Mouse (Mus musculus): ENCODE data around the gene Apof.

Gene Apof

DNA sequence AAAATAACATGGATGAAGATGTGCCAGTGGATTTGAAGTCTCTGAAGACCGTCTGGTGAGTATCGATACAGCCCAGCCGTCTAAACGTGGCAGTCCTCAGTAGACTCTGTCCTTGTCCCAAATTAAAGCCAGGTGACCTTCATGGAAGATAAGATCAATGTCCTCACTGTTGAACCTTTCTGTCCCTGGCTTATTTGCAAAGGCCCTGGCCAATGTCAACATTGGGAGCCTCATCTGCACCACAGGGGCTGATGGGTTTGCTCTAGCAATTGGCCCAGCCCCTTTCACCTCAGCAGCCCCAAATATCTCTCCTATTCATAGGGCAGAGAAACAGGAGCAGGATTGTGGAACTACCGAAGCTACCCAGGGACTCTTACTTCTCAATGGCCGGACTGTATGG lies at the start of gene Apof:
Gene Apof (plus strand): TSS at position 301 of the 400 bp plus-strand sequence.
- DNase-seq (ENCODE audit: low spot score in 2 of 2), result no peak

- DNase-seq (ENCODE audit: low spot score in 2 of 2), result no peak
These were observed 46.8 kb upstream of the Apof start for GRCm38 (mm10) chr10:128221533-128222286.

DNA sequence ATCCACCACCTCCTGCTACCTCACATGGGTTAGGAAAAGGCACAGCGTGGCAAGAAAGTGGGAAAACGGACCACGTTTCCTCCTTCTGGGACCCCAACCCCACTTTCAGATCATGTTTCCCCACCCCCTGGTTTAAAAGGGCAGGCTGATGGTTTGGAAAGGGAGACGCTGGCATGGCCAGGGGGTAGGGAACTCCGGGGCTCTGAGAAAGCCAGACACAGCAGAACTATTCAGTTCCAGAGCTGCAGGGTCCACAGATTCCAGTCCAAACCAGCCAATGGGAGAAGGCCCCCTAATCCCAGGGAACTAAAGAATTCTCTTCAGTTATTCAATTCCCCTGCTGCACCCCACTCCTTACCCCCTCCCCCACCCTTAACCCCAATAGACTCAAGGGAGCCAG lies 43.4 kb upstream of the Apof start:
- no peak for DNase-seq (ENCODE audit: low spot score in 2 of 2)

GRCm38 (mm10) chr10:128225538-128225937 lies 42.9 kb upstream of the Apof start, which contains the start of gene Mip:
TSS of gene Mip (plus strand) at chr10:128225838.
- no peak for DNase-seq (ENCODE audit: low spot score in 2 of 2)

DNA sequence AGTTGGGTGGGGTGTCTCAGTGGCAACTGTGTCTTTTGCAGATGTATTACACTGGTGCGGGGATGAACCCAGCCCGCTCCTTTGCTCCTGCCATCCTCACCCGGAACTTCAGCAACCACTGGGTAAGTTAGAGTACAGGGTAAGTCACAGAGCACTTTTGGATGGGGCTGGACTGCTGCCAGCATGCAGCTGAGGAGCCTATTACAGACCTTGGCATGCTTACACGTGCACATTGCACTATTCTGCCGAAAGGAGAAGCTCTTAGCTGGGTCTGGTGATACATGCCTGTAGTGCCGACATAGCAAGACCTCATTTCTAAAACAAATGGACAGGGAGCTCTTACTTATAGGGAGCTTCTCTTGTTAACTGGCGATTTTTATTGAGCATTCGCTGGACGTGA lies 40.9 kb upstream of the Apof start:
- no peak for DNase-seq (ENCODE audit: low spot score in 2 of 2)

DNA sequence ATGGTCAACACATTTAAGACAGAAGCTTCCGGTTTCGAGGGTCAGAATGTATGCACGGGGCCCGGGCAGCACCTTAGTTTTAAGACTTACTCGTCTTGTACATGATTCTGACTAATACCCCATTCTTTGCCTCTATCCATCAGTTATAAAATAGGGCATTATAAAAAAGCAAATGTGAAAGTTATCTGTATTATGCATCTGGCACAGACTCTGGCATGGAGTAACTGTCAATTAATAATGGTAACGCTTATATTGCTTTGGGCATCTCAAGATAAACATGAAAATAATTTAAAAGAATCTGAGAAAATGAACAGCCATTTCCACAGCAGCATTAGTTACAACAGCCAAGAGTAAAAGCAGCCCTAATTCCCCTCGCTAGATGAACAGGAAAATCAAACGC lies 40.5 kb upstream of the Apof start:
- DNase-seq (ENCODE audit: low spot score in 2 of 2), result no peak

DNA sequence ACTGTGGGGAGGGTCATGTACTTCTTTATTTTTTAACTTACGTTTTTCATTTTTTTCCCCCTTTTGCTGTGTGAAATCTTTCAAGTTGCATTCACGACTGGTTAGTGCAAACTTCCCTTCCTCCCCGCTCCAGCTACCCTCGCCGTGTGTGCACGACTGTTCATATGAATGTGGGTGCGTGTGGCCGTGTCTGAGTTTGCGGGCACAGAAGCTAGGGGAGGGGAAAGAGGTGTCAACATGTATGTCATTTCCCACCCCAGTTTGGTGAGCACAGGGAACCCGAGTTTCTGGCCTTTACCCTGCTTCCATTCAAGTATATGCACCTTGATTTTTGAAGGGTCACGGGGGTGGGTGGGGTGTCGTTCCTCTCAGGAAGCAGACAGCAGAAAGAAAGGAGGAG lies 37.9 kb upstream of the Apof start:
- DNase-seq (ENCODE audit: low spot score in 2 of 2), result no peak

DNA sequence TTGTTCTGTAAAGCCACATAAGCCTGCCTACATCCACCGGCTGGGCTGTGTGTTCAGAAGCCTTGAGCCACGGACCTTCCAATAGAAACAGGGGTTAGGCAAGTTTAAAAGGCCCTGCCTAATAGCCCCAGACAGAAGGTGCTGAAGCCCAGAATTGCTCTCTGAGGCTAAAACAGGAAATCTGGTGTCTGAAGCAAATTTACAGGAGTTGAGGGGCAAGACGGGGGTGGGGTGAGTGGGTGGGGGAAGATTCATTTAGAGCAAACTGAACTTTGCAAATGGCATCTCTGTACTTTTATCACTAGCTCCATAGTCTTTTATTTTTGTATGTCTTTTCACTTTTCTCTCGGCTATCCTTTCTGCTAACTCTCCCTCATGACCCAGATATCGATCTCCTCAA lies 37.3 kb upstream of the Apof start:
- no peak for DNase-seq (ENCODE audit: low spot score in 2 of 2)

DNA sequence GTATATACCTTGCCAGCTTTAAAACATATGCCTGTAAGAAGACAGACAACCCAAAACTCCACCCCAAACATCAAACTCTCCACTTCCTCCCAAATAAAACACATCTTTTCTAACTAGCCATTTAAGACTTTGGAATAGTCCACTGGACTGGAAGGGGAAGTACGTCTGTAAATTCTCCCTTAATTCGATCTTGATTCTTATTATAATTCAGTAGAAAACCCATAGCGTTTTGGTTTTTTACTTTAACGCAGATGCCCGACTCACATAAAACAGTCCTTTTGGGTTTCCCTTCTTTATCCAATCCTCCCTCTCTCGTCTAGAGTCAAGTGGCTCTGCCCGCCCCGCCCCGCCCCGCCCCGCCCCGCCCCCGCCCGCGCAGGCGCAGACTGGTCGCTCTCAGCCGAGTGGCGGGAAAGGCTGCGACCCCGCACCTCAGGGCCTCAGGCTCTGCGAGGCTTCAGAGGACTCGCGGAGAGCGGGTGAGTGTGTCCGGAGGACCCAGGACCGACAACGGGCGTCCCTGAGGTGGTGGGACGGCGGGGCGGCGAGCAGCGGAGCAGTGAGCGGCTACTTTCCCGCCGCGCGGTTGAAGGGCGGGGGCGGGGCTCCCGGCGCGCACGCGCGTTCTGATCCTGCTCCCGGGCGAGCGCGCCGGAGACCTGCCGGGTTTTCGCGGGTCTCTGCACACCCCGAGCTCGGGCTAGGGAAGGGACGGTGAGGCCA lies 36.6 kb upstream of the Apof start, which contains the start of gene Timeless:
Gene Timeless (plus strand): TSS at position 369 of the 723 bp plus-strand sequence.
- peak; percentile 54 to 70 for DNase-seq (ENCODE audit: low spot score in 2 of 2)

GRCm38 (mm10) chr10:128232420-128232985 lies 36.0 kb upstream of the Apof start:
- peak in 1 of 2 experiments; percentile 55 for DNase-seq (ENCODE audit: low spot score in 2 of 2)

GRCm38 (mm10) chr10:128236321-128236720 lies 32.1 kb upstream of the Apof start:
- no peak for DNase-seq (ENCODE audit: low spot score in 2 of 2)

DNA sequence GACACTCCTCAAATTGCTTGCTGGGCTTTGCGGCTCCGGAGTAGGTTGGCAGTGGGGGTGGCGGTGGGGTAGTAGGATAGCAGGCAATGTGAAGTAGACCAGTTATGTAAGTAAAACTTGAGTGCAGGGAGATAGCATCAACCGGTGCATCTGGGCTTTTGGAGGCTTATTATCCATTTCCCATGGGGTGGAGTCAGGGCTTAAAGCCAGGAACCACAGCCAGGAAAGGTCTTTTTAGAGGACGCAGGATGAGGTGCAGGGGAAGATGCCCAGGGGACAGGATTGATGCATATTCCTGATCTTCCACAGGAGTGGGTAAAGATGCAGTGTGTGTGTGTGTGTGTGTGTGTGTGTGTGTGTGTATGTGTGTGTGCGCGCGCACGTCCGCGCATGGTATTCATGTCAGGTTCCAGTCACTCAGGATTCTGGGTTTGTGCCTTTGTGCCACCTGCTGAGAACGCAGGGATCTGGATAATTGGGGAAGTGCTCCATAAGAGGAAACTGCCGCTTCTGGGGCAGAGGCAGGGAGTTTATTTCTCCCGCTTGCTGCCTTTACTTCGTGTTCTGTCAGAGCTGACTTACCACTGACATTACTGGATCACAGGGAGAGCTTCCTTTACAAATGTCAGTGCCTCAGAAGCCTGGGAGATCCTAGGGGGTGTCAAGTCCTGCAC lies 30.5 kb upstream of the Apof start:
- peak in 1 of 2 experiments; percentile 22 for DNase-seq (ENCODE audit: low spot score in 2 of 2)

DNA sequence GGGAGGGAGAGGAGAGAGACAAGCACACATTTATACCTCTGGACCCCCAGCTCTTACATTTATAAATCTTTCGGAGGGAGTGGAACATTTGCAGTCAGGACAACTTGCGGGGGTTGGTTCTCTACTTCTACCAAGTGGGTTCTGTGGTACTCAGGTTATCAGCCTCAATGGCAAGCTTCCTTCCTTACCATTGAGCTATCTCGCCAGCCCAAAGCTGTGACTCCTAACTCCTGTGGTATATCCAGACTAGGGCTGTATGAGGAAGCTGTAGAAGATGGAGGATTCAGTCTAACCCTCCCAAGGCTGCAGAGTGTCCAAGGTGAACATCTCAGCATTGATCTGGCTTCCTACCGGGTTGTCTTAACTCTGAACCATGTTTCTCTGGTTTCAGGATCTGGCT lies 29.3 kb upstream of the Apof start:
- no peak for DNase-seq (ENCODE audit: low spot score in 2 of 2)

DNA sequence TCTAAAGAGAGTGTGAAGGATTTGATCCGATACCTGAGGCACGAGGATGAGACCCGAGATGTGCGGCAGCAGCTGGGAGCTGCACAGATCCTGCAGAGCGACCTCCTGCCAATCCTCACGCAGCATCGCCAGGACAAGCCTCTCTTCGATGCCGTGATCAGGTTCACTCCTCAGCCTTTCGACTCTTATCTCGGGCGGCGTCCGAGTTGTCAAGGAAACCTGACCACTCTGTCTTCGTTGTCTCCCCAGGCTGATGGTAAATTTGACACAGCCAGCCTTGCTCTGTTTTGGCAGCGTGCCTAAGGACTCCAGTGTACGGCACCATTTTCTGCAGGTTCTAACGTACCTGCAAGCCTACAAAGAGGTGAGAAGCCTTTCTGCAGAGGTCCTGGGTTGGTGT lies 28.3 kb upstream of the Apof start:
- no peak for DNase-seq (ENCODE audit: low spot score in 2 of 2)

DNA sequence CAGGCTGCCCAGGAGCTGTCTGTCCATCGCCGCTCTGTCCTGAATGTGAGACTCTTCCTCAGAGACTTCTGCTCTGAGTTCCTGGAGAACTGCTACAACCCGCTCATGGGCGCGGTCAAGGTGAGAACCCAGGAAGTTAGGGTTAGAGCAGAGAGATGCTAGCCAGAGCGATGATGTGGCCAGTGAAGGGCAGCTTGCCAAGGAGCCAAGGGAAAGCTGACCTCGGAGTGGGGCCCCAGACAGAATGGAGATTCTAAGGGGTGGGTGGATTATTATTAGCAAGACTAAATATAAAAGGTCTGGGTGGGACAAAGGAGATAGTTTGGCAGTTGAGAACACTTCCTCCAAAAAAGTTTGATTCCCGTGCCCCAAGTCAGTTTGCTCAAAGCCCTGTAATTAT lies 25.2 kb upstream of the Apof start:
- DNase-seq (ENCODE audit: low spot score in 2 of 2), result no peak

DNA sequence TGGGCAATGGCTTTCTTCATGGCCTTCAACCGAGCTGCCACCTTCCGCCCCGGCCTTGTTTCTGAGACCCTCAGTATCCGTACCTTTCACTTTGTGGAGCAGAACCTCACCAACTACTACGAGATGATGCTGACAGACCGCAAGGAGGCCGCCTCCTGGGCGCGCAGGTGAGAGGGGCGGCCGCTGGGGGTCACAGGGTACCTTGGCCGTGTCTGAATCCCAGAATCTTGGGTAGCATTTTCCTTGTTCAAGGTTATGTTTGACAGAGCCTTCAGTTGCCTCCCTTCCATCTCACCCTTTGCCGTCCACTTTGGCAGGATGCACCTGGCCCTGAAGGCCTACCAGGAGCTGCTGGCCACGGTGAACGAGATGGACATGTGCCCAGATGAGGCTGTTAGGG lies 24.4 kb upstream of the Apof start:
- DNase-seq (ENCODE audit: low spot score in 2 of 2), result no peak

DNA sequence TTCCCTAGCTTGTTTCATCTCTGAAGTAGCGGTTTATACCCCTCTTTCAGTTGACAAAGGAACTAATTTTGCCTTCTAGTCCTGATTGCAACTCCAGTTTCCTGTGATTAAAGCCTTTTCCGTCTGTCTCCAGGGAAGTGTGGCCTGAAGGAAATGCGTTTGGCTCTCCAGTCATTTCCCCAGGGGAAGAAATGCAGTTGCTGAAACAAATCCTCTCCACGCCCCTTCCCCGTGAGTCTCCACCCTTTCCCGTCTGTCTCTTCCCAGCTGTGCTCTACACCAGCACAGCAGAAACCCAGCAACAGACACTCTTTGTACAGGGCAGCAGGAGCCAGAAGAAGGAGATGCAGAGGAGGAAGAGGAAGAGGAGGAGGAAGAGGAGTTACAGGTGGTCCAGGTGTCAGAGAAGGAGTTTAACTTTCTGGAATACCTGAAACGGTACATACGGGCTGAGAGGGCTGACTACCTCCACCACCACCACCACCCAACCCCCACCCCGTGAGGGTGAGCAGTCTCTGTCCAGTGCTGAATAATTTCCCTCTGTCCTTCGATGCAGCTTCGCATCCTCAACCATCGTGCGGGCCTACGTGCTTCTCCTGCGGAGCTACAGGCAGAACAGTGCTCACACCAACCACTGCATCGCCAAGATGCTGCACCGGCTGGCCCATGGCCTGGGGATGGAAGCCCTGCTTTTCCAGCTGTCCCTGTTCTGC lies 21.3 kb upstream of the Apof start:
- no peak for DNase-seq (ENCODE audit: low spot score in 2 of 2)

DNA sequence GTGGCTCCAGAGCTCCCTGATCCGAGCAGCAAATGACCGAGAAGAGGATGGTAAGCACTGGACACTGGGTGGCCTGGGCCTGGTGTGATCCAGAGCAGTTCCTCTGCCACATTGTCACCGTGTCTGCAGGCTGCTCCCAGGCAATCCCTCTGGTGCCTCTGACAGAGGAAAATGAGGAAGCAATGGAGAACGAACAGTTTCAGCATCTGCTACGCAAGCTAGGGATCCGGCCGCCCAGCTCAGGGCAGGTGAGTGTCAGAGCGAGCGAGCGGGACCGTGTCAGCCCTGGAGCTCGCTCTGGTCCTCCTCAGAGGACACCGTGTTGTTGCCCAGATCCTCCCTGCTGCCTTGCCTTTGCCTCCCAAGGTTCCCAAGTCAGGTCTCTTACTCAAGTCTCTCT lies 17.9 kb upstream of the Apof start:
- no peak for DNase-seq (ENCODE audit: low spot score in 2 of 2)

DNA sequence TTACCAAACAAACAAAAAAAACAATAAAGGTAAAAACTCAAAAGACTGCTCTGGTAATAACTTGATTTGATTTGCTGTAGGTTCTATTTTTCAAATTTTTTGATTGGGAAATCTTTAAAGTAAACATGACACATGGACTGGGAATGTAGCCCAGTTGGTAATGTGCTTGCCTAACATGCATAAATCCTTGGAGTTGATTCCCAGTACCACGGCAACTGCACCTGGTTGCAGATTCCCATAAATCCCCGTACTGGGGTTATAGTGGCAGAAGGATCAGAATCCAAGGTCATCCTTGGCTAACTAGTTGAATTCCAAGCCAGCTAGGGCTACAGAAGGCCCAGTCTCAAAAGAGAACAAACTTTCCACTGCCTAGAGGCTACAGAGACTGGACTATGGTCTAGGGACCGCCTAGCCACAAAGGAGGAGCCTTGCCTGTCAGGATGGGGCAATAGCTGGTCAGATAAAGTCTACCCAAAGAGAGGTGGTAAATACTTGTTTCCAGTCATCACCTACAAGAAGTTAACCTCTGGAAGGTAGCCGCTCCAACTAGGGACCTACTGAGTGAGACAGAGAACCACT lies 14.7 kb upstream of the Apof start, which contains the start of gene Apon:
Gene Apon (plus strand): TSS at position 420 of the 579 bp plus-strand sequence.
- DNase-seq (ENCODE audit: low spot score in 2 of 2), result no peak

GRCm38 (mm10) chr10:128255925-128256324 lies 12.5 kb upstream of the Apof start:
- DNase-seq (ENCODE audit: low spot score in 2 of 2), result no peak

DNA sequence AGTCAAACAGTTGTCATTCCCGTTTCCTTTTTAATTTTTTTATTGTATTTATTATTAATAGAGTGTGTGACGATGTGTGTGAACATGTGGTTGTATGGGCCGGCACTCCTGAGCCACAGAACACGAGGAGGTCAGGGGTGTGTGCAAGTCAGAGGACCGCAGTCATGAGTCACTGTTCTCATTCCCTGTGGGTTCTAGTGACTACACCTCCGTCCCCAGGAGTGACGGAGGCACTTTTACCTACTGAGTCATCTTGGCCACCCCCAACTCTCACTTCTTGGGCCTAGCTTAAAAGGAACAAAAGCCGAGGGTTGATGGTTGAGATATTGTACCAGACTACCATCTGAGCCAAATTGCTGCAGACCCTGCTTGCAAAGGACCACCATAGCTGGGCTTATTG lies 12.1 kb upstream of the Apof start:
- DNase-seq (ENCODE audit: low spot score in 2 of 2), result no peak
